Mouse (Mus musculus): Measurements from ENCODE around the gene Fam205c. TPM values are rescaled to one million over a fixed set of nuclear protein-coding genes. Genes with fewer than 3 reads are reported as not detected.

The Fam205c gene
- polyA plus RNA-seq (2016; fragmentation: Nextera tagmentation; extraction: Ambion mirVana), result 0.16 and 0.24 TPM in 2 replicates

DNA sequence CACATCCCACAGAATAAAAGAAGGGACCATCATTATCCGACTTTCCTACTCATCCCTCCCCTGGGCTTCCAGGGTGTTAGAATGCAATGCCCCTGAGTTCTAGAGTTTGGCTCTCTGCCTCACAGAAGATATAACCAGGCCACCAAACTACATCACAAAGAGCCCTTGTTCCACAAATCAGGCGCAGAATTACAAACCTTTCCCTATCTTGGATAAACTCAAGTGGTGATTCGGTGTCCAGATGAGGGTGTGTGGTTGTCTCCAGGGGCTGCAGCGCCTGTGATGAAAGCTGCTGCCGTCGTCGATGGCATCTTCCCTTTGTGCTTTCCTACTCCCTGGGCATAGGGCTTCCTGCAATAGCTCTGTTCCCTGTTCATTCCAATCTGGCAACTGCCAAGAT lies at the start of gene Fam205c:
Fam205c (minus strand) TSS at position 101 of the 400 bp plus-strand sequence.
- 71% methylated on average over 7 of the region's 7 CpGs for WGBS
- no peaks in the 10 kb centered on the region for H3K4me1 ChIP-seq
- H3K9me3 ChIP-seq, result no peaks in the 10 kb centered on the region
- H3K36me3 ChIP-seq, result no peaks in the 10 kb centered on the region
- no peak within 1 kb of the TSS for H3K4me3 ChIP-seq
- DNase-seq (ENCODE audit: low spot score), result peak; percentile 46
- peaks cover 20% of the 10 kb centered on the region; the same call in 1 of the 2 replicates for H3K27me3 ChIP-seq (ENCODE audit: insufficient read depth, poor library complexity, severe bottlenecking)
- no peak within 1 kb of the TSS for H3K27ac ChIP-seq

DNA sequence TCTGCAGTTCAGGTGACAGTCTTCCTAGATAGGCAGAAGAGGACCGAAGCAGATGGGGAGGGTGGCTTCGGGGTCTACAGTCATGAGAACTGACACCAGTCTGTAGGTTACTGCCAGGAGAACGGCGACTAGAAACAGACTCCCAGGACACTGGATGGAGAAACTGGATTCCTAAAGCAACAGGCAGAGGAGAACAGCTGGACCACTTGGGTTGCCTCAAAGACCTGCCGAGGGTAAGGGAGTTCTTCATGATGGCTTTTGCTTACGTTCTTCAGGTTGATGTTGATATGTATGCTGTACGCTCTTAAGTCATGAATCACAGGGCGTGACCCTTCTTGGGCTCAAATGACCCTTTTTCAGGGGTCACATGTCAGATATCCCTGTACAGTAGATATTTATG lies 48.4 kb upstream of the Fam205c start:
- H3K9me3 ChIP-seq, result no peaks in the 10 kb centered on the region
- peaks cover 5% of the 10 kb centered on the region for H3K4me1 ChIP-seq
- H3K36me3 ChIP-seq, result no peaks in the 10 kb centered on the region
- WGBS, result 84% methylated on average over 8 of the region's 8 CpGs
- peaks cover 70% of the 10 kb centered on the region for H3K27me3 ChIP-seq (ENCODE audit: insufficient read depth, poor library complexity, severe bottlenecking)
- no peak overlapping the region for H3K27ac ChIP-seq
- H3K4me3 ChIP-seq, result no peak overlapping the region
- DNase-seq (ENCODE audit: low spot score), result peak; percentile 69

DNA sequence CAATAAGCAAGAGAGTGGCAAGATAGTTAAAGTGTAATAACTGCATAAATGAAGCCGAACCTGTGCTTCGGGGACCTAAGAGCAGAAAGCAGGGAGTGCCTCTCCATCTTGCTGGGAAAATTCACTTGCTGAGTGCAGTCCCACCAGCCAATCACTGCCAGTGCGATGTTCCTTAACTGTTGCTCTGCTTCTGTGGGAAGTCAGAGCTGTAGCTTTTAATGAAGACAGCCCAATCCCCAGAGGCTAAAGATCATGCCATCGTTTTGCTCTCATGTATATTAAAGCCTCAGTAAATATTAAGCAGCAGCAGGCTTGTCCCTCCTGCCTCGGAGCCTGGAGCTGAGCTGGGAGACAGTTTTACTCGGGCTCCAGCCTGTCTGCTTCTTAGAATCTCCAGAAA lies 48.0 kb upstream of the Fam205c start:
- DNase-seq (ENCODE audit: low spot score), result peak; percentile 62
- no peak overlapping the region for H3K27ac ChIP-seq

DNA sequence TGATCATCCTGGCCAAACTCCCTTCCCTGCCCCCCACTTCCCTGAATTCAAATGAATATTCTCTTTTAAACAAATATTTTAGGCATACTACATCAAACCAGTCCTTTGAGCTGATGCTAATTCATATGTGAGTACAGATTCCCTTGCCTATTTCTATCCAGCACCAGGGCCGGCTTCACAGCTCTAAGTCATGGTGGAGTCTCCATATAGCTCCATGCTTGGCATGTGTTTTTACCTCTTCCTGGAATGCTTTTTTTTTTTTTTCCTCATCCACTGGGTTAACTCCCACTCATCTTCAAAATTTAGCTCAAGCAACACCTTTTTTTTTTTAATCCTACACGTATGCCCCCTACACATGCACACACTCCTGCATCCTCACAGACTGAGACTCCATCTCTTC lies 47.5 kb upstream of the Fam205c start:
- Histone ChIP-seq H3K9me3 (no peaks in the 10 kb centered on the region), H3K4me3 (no peak overlapping the region), H3K27ac (no peak overlapping the region), H3K27me3 (ENCODE audit: insufficient read depth, poor library complexity, severe bottlenecking) (peaks cover 75% of the 10 kb centered on the region), H3K4me1 (peaks cover 12% of the 10 kb centered on the region), H3K36me3 (no peaks in the 10 kb centered on the region)
- DNase-seq (ENCODE audit: low spot score), result no peak
- 81% methylated on average over 2 of the region's 2 CpGs for WGBS

More for the DNA sequence above, 48.0 kb upstream of the Fam205c start:
- Histone ChIP-seq H3K4me3 (no peak overlapping the region), H3K27me3 (ENCODE audit: insufficient read depth, poor library complexity, severe bottlenecking) (peaks cover 74% of the 10 kb centered on the region), H3K9me3 (no peaks in the 10 kb centered on the region), H3K36me3 (no peaks in the 10 kb centered on the region), H3K4me1 (peaks cover 9% of the 10 kb centered on the region)
- WGBS, result 69% methylated on average over 6 of the region's 6 CpGs

DNA sequence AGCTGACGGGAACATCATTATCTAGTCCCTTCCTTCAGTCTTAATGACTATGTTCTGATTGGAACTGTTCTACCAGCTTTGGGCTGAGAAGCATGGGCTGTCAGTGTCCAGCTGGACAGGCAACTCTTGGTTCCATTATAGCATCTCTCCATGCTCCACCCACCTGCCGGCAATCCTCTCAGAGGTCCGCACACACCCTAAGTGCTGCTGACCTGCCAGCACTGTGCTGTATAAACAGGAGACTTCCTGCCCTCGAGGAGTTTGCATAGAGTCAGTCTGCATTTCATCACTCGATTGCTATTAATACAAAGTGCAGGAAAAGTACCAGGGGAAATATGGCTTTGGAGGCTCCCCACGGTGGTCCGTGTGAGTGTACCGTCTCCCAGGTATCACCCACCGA lies 46.7 kb upstream of the Fam205c start:
- Histone ChIP-seq H3K27me3 (ENCODE audit: insufficient read depth, poor library complexity, severe bottlenecking) (peaks cover 78% of the 10 kb centered on the region), H3K9me3 (no peaks in the 10 kb centered on the region), H3K4me3 (no peak overlapping the region), H3K36me3 (no peaks in the 10 kb centered on the region), H3K27ac (no peak overlapping the region), H3K4me1 (peaks cover 14% of the 10 kb centered on the region)
- WGBS, result 67% methylated on average over 9 of the region's 9 CpGs
- no peak for DNase-seq (ENCODE audit: low spot score)

DNA sequence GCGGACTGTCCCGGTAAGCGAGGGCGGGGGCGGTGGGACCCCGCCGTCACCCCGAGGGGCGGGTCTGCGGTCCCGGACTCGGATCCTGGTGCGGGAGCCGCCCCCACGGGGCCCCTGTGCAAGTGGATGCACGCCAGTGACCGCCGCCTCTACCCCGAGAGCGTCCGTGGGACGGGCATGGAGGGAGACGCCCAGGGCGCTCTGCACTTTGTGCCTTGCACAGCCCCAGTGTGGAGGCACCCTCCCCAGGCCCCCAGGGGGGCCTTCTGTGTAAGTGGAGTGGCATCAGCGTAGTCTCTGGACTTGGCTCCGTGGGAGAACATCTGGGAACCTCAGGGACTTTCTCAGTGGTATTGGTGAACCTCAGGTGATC lies 43.4 kb upstream of the Fam205c start:
- Histone ChIP-seq H3K4me1 (peaks cover 14% of the 10 kb centered on the region), H3K9me3 (no peaks in the 10 kb centered on the region), H3K27ac (peak overlapping the region; percentile 86), H3K36me3 (no peaks in the 10 kb centered on the region), H3K27me3 (ENCODE audit: insufficient read depth, poor library complexity, severe bottlenecking) (peaks cover 85% of the 10 kb centered on the region), H3K4me3 (peak overlapping the region; percentile 74)
- peak; percentile 70 for DNase-seq (ENCODE audit: low spot score)
- 2% methylated on average over 26 of the region's 26 CpGs for WGBS

DNA sequence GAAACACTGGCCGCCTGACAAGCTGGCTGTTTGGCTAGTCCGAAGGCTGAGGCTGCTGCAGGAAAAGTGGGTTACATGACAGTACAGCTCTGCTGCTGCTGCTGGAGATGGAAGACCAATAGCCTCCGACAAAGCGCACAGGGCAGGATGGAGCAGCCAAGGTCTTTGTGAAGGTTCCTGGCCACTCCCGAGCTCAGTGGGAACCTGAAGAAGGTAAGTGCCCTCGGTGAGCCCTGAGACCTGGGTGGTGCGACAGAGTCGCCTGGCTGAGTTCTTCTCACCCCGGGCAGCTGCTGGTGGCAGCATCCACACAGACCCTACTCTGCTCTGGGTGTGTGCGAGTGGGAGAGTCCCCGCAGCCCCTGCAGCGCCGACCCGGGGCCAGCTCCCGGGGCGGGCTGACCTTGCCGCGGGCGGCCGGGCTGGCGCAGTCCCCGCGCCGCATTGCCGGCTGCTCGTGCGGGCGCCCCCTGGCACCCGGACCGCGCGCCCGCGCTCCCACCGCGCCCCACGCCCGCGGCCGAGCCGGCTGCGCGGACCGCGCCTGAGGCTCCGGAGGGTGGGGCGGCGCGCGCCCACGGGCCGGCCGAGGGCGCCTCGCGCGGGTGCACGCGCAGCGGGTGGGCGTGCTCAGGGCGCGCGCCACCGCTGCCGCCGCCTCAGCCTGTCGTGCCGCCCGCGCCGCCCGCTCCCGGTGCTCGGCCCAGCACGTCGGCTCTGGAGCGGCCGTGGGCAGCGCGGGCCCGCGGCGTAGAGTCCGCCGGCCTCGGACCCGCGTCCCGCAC lies 42.8 kb upstream of the Fam205c start, which contains the start of gene Phf24:
Phf24 (plus strand) TSS at position 44 of the 785 bp plus-strand sequence.
- no peaks in the 10 kb centered on the region for H3K9me3 ChIP-seq
- H3K36me3 ChIP-seq, result no peaks in the 10 kb centered on the region
- peak within 1 kb of the TSS; percentile 74 for H3K4me3 ChIP-seq
- H3K4me1 ChIP-seq, result peaks cover 14% of the 10 kb centered on the region
- H3K27ac ChIP-seq, result peak within 1 kb of the TSS; percentile 86
- 8% methylated on average over 86 of the region's 90 CpGs for WGBS
- H3K27me3 ChIP-seq (ENCODE audit: insufficient read depth, poor library complexity, severe bottlenecking), result peaks cover 85% of the 10 kb centered on the region
- peak; percentile 76 for DNase-seq (ENCODE audit: low spot score)

DNA sequence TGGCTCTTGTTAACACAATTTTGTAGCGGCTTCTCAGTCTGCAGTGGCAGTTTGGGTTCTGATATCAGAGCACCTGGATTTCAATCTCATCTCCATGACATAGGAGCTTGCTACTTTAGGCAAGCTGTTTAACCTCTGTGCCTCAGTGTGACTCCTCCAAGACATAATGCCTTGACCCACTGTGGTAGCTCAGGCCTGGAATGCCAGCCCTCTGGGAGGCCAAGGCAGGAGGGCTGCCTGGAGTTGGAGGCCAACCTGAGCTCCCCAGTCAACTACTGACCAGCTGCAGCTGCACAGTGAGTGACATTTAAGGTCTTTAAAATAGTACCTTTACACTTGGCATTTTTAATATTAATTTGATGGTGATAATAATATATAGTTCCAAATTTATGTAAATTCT lies 41.9 kb upstream of the Fam205c start:
- no peaks in the 10 kb centered on the region for H3K36me3 ChIP-seq
- H3K4me3 ChIP-seq, result peak overlapping the region; percentile 74; the same call in 1 of the 2 replicates
- H3K4me1 ChIP-seq, result peaks cover 14% of the 10 kb centered on the region
- H3K27me3 ChIP-seq (ENCODE audit: insufficient read depth, poor library complexity, severe bottlenecking), result peaks cover 81% of the 10 kb centered on the region
- no peak overlapping the region for H3K27ac ChIP-seq
- WGBS, result 87% methylated on average over 1 of the region's 1 CpGs
- no peaks in the 10 kb centered on the region for H3K9me3 ChIP-seq
- peak; percentile 14 for DNase-seq (ENCODE audit: low spot score)

DNA sequence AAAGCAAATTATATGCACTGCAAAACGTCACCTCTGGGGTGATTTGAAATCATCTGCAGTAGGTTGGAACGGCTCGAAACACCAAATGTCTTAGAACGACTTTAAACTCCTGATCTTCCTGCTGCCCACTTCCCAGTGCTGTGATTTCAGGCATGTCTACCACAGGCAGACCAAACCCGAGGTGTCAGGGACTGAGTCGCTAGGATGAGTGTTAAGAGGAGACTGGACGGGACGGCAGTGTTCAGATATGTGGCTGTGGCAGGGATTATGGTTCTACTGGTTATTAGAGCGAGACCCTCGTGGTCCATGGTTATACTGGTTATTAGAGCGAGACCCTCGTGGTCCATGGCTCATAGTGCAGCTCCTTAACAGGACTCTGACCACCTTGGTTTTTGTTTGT lies 41.3 kb upstream of the Fam205c start:
- Histone ChIP-seq H3K4me1 (peaks cover 14% of the 10 kb centered on the region), H3K36me3 (no peaks in the 10 kb centered on the region), H3K27ac (no peak overlapping the region), H3K27me3 (ENCODE audit: insufficient read depth, poor library complexity, severe bottlenecking) (peaks cover 74% of the 10 kb centered on the region), H3K4me3 (no peak overlapping the region), H3K9me3 (no peaks in the 10 kb centered on the region)
- peak; percentile 61 for DNase-seq (ENCODE audit: low spot score)
- WGBS, result 80% methylated on average over 12 of the region's 12 CpGs

DNA sequence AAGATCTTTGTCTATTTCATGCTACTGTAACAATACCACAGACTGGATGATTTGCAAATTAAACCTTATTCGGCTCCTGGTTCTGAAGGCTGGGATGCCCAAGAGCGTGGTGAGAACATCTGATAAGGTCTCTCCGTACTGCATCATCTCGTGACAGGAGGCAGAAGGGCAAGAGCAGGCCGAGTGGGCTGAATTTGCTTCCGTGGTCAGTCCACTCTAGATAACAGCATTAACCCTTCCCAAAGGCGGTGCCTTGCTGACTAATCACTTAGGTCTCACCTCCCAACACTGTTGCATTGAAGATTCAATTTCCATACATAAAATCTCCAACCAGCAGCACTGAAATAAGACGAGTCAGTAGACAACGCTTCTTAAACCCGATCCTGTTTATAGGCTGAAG lies 39.4 kb upstream of the Fam205c start:
- Histone ChIP-seq H3K9me3 (no peaks in the 10 kb centered on the region), H3K4me3 (no peak overlapping the region), H3K4me1 (peaks cover 14% of the 10 kb centered on the region), H3K27ac (no peak overlapping the region), H3K36me3 (no peaks in the 10 kb centered on the region), H3K27me3 (ENCODE audit: insufficient read depth, poor library complexity, severe bottlenecking) (peaks cover 63% of the 10 kb centered on the region)
- 34% methylated on average over 10 of the region's 10 CpGs for WGBS
- DNase-seq (ENCODE audit: low spot score), result peak; percentile 55

DNA sequence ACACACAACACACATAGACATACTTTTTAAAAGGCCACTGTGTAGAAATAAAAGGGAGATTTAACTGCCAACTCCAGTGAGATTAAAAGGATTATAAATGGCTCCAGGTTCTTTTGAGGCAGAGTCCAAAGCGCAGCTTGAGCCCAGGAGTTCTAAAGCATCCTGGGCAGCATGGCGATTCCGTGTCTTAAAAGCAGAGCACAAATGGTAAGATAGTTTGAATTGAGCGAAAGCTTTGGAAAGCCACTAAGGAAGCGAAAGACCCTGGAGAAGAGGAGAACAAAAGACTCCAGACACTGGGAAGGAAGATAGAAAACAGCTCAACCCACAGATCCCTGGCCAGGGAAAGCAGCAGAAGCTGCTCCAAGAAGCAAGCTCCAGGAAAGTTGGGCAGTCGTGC lies 30.9 kb upstream of the Fam205c start:
- Histone ChIP-seq H3K4me3 (no peak overlapping the region), H3K9me3 (no peaks in the 10 kb centered on the region), H3K27ac (no peak overlapping the region), H3K36me3 (no peaks in the 10 kb centered on the region), H3K27me3 (ENCODE audit: insufficient read depth, poor library complexity, severe bottlenecking) (no peaks in the 10 kb centered on the region; the same call in 1 of the 2 replicates), H3K4me1 (no peaks in the 10 kb centered on the region)
- no peak for DNase-seq (ENCODE audit: low spot score)
- 81% methylated on average over 6 of the region's 6 CpGs for WGBS

DNA sequence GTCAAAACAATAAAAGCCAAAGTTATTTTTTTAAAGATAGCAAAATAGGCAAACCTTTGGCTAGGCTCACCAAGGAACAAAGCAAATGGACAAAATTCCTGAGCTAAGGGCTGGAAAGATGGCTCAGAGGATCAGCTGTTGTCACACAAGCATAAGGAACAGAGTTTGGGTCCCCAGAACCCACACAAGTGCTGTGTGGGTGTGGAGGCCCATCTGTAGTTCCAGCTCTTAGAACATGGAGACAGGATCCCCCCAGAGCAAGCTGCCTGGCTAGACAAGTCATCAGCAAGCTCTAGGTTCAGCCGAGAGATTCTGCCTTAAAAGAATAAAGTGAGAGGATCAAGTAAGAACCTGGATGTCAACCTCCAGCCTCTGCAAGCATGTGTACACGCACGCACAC lies 30.5 kb upstream of the Fam205c start:
- no peaks in the 10 kb centered on the region for H3K4me1 ChIP-seq
- no peak overlapping the region for H3K4me3 ChIP-seq
- WGBS, result 86% methylated on average over 3 of the region's 3 CpGs
- no peaks in the 10 kb centered on the region; the same call in 1 of the 2 replicates for H3K27me3 ChIP-seq (ENCODE audit: insufficient read depth, poor library complexity, severe bottlenecking)
- no peak overlapping the region for H3K27ac ChIP-seq
- no peaks in the 10 kb centered on the region for H3K36me3 ChIP-seq
- no peaks in the 10 kb centered on the region for H3K9me3 ChIP-seq
- peak; percentile 46 for DNase-seq (ENCODE audit: low spot score)

DNA sequence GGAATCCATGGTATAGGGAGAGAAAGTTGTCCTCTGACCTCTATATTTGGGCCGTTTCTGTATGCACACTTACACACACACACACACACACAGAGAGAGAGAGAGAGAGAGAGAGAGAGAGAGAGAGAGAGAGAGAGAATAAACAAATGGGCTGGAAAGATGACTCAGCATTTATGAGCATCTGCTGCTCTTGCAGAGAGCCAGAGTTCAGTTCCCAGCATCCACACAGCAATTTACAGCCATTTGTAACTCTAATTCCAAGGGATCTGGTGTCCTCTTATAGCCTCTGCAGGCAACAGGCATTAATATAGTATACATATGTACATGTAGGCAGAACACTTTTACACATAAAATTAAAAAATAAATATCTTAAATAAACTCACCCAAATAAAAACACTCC lies 29.9 kb upstream of the Fam205c start:
- H3K4me3 ChIP-seq, result no peak overlapping the region
- WGBS, result 90% methylated on average over 1 of the region's 1 CpGs

More for the DNA sequence above, 29.9 kb upstream of the Fam205c start:
- peak; percentile 14 for DNase-seq (ENCODE audit: low spot score)
- H3K9me3 ChIP-seq, result no peaks in the 10 kb centered on the region
- no peaks in the 10 kb centered on the region for H3K36me3 ChIP-seq
- H3K27me3 ChIP-seq (ENCODE audit: insufficient read depth, poor library complexity, severe bottlenecking), result no peaks in the 10 kb centered on the region; the same call in 1 of the 2 replicates
- no peaks in the 10 kb centered on the region for H3K4me1 ChIP-seq
- no peak overlapping the region for H3K27ac ChIP-seq

Data from heart, embryonic 10.5 days (tissue).